Mouse (Mus musculus): ENCODE measurements at regions not wholly inside any gene's neighbourhood (a gene's known extent, or its start where the extent isn't known, plus 50 kb on each side); places are given as distances from the start of the nearest gene placed in this dataset.

GRCm38 (mm10) chr5:51873571-51873970, 306.0 kb upstream of the Ppargc1a start:
- no peaks in the 10 kb centered on the region for H3K27me3 ChIP-seq (ENCODE audit: control insufficient read depth, insufficient read depth, low read length)
- TF ChIP-seq CTCF (IDR thresholded peaks at IDR 0.05; ENCODE audit: control insufficient read depth, insufficient read depth, insufficient replicate concordance, low read depth, low read length) (no peak), POLR2A (IDR thresholded peaks at IDR 0.05; ENCODE audit: control insufficient read depth, low read depth, low read length) (no peak)
- H3K36me3 ChIP-seq (ENCODE audit: control insufficient read depth, insufficient read depth, low read length), result no peaks in the 10 kb centered on the region
- no peaks in the 10 kb centered on the region; the same call in none of the 2 replicates for H3K4me1 ChIP-seq (ENCODE audit: control insufficient read depth, insufficient read depth, low read length)
- no peak overlapping the region for H3K27ac ChIP-seq (ENCODE audit: control insufficient read depth, insufficient read depth, low read depth, low read length)
- no peak overlapping the region for H3K4me3 ChIP-seq (ENCODE audit: control insufficient read depth, low read depth, low read length)

GRCm38 (mm10) chr5:51871735-51872134, 304.2 kb upstream of the Ppargc1a start:
- H3K27me3 ChIP-seq (ENCODE audit: control insufficient read depth, insufficient read depth, low read length), result no peaks in the 10 kb centered on the region
- peaks cover 2% of the 10 kb centered on the region for H3K4me1 ChIP-seq (ENCODE audit: control insufficient read depth, insufficient read depth, low read length)
- H3K36me3 ChIP-seq (ENCODE audit: control insufficient read depth, insufficient read depth, low read length), result no peaks in the 10 kb centered on the region
- no peak overlapping the region for H3K4me3 ChIP-seq (ENCODE audit: control insufficient read depth, low read depth, low read length)
- TF ChIP-seq POLR2A (IDR thresholded peaks at IDR 0.05; ENCODE audit: control insufficient read depth, low read depth, low read length) (no peak), CTCF (IDR thresholded peaks at IDR 0.05; ENCODE audit: control insufficient read depth, insufficient read depth, insufficient replicate concordance, low read depth, low read length) (no peak)
- no peak overlapping the region for H3K27ac ChIP-seq (ENCODE audit: control insufficient read depth, insufficient read depth, low read depth, low read length)

GRCm38 (mm10) chr5:51868223-51868713, 300.7 kb upstream of the Ppargc1a start:
- Histone ChIP-seq H3K4me3 (ENCODE audit: control insufficient read depth, low read depth, low read length) (peak overlapping the region; percentile 24; the same call in 1 of the 2 replicates), H3K4me1 (ENCODE audit: control insufficient read depth, insufficient read depth, low read length) (peaks cover 2% of the 10 kb centered on the region), H3K27me3 (ENCODE audit: control insufficient read depth, insufficient read depth, low read length) (no peaks in the 10 kb centered on the region), H3K27ac (ENCODE audit: control insufficient read depth, insufficient read depth, low read depth, low read length) (no peak overlapping the region), H3K36me3 (ENCODE audit: control insufficient read depth, insufficient read depth, low read length) (no peaks in the 10 kb centered on the region)
- TF ChIP-seq POLR2A (IDR thresholded peaks at IDR 0.05; ENCODE audit: control insufficient read depth, low read depth, low read length) (no peak), CTCF (IDR thresholded peaks at IDR 0.05; ENCODE audit: control insufficient read depth, insufficient read depth, insufficient replicate concordance, low read depth, low read length) (no peak)

GRCm38 (mm10) chr5:51866002-51866401, 298.5 kb upstream of the Ppargc1a start:
- H3K4me3 ChIP-seq (ENCODE audit: control insufficient read depth, low read depth, low read length), result no peak overlapping the region
- no peaks in the 10 kb centered on the region for H3K36me3 ChIP-seq (ENCODE audit: control insufficient read depth, insufficient read depth, low read length)
- no peak for TF ChIP-seq POLR2A (IDR thresholded peaks at IDR 0.05; ENCODE audit: control insufficient read depth, low read depth, low read length)
- no peak for TF ChIP-seq CTCF (IDR thresholded peaks at IDR 0.05; ENCODE audit: control insufficient read depth, insufficient read depth, insufficient replicate concordance, low read depth, low read length)
- no peak overlapping the region for H3K27ac ChIP-seq (ENCODE audit: control insufficient read depth, insufficient read depth, low read depth, low read length)
- no peaks in the 10 kb centered on the region for H3K27me3 ChIP-seq (ENCODE audit: control insufficient read depth, insufficient read depth, low read length)
- H3K4me1 ChIP-seq (ENCODE audit: control insufficient read depth, insufficient read depth, low read length), result peaks cover 2% of the 10 kb centered on the region; the same call in 1 of the 2 replicates

- Histone ChIP-seq H3K27me3 (ENCODE audit: control insufficient read depth, insufficient read depth, low read length) (no peaks in the 10 kb centered on the region), H3K4me1 (ENCODE audit: control insufficient read depth, insufficient read depth, low read length) (no peaks in the 10 kb centered on the region), H3K27ac (ENCODE audit: control insufficient read depth, insufficient read depth, low read depth, low read length) (no peak overlapping the region), H3K4me3 (ENCODE audit: control insufficient read depth, low read depth, low read length) (no peak overlapping the region), H3K36me3 (ENCODE audit: control insufficient read depth, insufficient read depth, low read length) (no peaks in the 10 kb centered on the region)
- no peak for TF ChIP-seq CTCF (IDR thresholded peaks at IDR 0.05; ENCODE audit: control insufficient read depth, insufficient read depth, insufficient replicate concordance, low read depth, low read length)
- TF ChIP-seq POLR2A (IDR thresholded peaks at IDR 0.05; ENCODE audit: control insufficient read depth, low read depth, low read length), result no peak
Measured at GRCm38 (mm10) chr5:51860496-51860895, 293.0 kb upstream of the Ppargc1a start.

- TF ChIP-seq POLR2A (IDR thresholded peaks at IDR 0.05; ENCODE audit: control insufficient read depth, low read depth, low read length) (no peak), CTCF (IDR thresholded peaks at IDR 0.05; ENCODE audit: control insufficient read depth, insufficient read depth, insufficient replicate concordance, low read depth, low read length) (no peak)
- H3K4me3 ChIP-seq (ENCODE audit: control insufficient read depth, low read depth, low read length), result no peak overlapping the region
Measured at GRCm38 (mm10) chr5:51853456-51854124, 286.1 kb upstream of the Ppargc1a start.

GRCm38 (mm10) chr5:51850091-51850490, 282.6 kb upstream of the Ppargc1a start:
- H3K36me3 ChIP-seq (ENCODE audit: control insufficient read depth, insufficient read depth, low read length), result no peaks in the 10 kb centered on the region
- no peaks in the 10 kb centered on the region for H3K27me3 ChIP-seq (ENCODE audit: control insufficient read depth, insufficient read depth, low read length)
- H3K4me1 ChIP-seq (ENCODE audit: control insufficient read depth, insufficient read depth, low read length), result no peaks in the 10 kb centered on the region
- no peak overlapping the region for H3K27ac ChIP-seq (ENCODE audit: control insufficient read depth, insufficient read depth, low read depth, low read length)
- TF ChIP-seq POLR2A (IDR thresholded peaks at IDR 0.05; ENCODE audit: control insufficient read depth, low read depth, low read length) (no peak), CTCF (IDR thresholded peaks at IDR 0.05; ENCODE audit: control insufficient read depth, insufficient read depth, insufficient replicate concordance, low read depth, low read length) (no peak)
- H3K4me3 ChIP-seq (ENCODE audit: control insufficient read depth, low read depth, low read length), result no peak overlapping the region

More at GRCm38 (mm10) chr5:51853456-51854124, 286.1 kb upstream of the Ppargc1a start:
- Histone ChIP-seq H3K27me3 (ENCODE audit: control insufficient read depth, insufficient read depth, low read length) (no peaks in the 10 kb centered on the region), H3K4me1 (ENCODE audit: control insufficient read depth, insufficient read depth, low read length) (no peaks in the 10 kb centered on the region), H3K27ac (ENCODE audit: control insufficient read depth, insufficient read depth, low read depth, low read length) (no peak overlapping the region), H3K36me3 (ENCODE audit: control insufficient read depth, insufficient read depth, low read length) (no peaks in the 10 kb centered on the region)
